Mouse (Mus musculus) liver, embryonic 12.5 days (tissue): Measurements from ENCODE around the gene Klhl29. TPM values are rescaled to one million over a fixed set of nuclear protein-coding genes. Genes with fewer than 3 reads are reported as not detected.
"Not testable (repeated sequence)": the region's sequence is repeated elsewhere in the genome, so short reads cannot be mapped to it uniquely, and the experiment has no call there.

Experiments used
- ATAC-seq: fragments of 200-750 bp; cut with Nextera tagmentation; 2 replicates; pipeline ENCODE4 v1.8.0; 2017; ENCODE audit warnings: moderate number of reproducible peaks, mild to moderate bottlenecking, moderate library complexity
- H3K27ac ChIP-seq: fragments of 300-500 bp; sonication (generic); 2 replicates; pipeline ENCODE4 v1.5.1; 2016; ENCODE audit warnings: mild to moderate bottlenecking
- H3K27me3 ChIP-seq: fragments of 300-500 bp; sonication (generic); replicated peaks from 2 replicates; pipeline ENCODE4 v1.6.1; 2016; ENCODE audit warnings: mild to moderate bottlenecking, moderate library complexity
- H3K36me3 ChIP-seq: fragments of 300-500 bp; sonication (generic); 2 replicates; pipeline ENCODE4 v1.6.1; 2016; ENCODE audit warnings: mild to moderate bottlenecking, moderate library complexity
- H3K4me1 ChIP-seq: fragments of 300-500 bp; sonication (generic); 2 replicates; pipeline ENCODE4 v1.6.1; 2016
- H3K4me2 ChIP-seq: fragments of 300-500 bp; sonication (generic); 2 replicates; pipeline ENCODE4 v1.6.1; 2016; ENCODE audit warnings: mild to moderate bottlenecking, moderate library complexity
- H3K4me3 ChIP-seq: fragments of 300-500 bp; sonication (generic); 2 replicates; pipeline ENCODE4 v1.5.1; 2016; ENCODE audit warnings: mild to moderate bottlenecking, moderate library complexity
- H3K9ac ChIP-seq: fragments of 300-500 bp; sonication (generic); 2 replicates; pipeline ENCODE4 v1.6.1; 2016; ENCODE audit warnings: mild to moderate bottlenecking, moderate library complexity
- H3K9me3 ChIP-seq: fragments of 300-500 bp; sonication (generic); replicated peaks from 2 replicates; pipeline ENCODE4 v1.6.1; 2016; ENCODE audit warnings: mild to moderate bottlenecking, moderate library complexity
- WGBS: fragments of 180-500 bp; shearing (Covaris S2); methylation state at CpG from one replicate; pipeline ENCODE4 v1.1.7; 2016; ENCODE audit not compliant: insufficient replicate concordance; 5-methylcytosine and 5-hydroxymethylcytosine counted together
- polyA plus RNA-seq: library from polyadenylated mRNA; unstranded; fragments of >200 nt; fragmentation: Nextera tagmentation; extraction: Ambion mirVana; gene quantifications from 2 replicates; pipeline ENCODE4 v1.2.1, GENCODE M21; 2016

The Klhl29 gene
- polyA plus RNA-seq, 1 experiment from 2014 or later: 0.31 TPM

GRCm38 (mm10) chr12:5350491-5351285, 24.8 kb downstream of the Klhl29 start:
- no peak for ATAC-seq
- WGBS: 78% methylated on average over 11 of the region's 11 CpGs
- Histone ChIP-seq H3K4me2 (no peak overlapping the region), H3K36me3 (no peaks in the 10 kb centered on the region), H3K9me3 (no peaks in the 10 kb centered on the region), H3K4me3 (no peak overlapping the region), H3K27me3 (no peaks in the 10 kb centered on the region), H3K4me1 (no peaks in the 10 kb centered on the region), H3K9ac (no peak overlapping the region), H3K27ac (no peak overlapping the region)

- H3K9ac ChIP-seq: no peak overlapping the region
- no peaks in the 10 kb centered on the region for H3K27me3 ChIP-seq
- no peaks in the 10 kb centered on the region for H3K36me3 ChIP-seq
- no peak overlapping the region for H3K4me3 ChIP-seq
- H3K9me3 ChIP-seq: no peaks in the 10 kb centered on the region
- H3K27ac ChIP-seq: no peak overlapping the region
- H3K4me1 ChIP-seq: no peaks in the 10 kb centered on the region
- 79% methylated on average over 6 of the region's 6 CpGs for WGBS
- H3K4me2 ChIP-seq: no peak overlapping the region
- no peak for ATAC-seq
Measured at GRCm38 (mm10) chr12:5345088-5345487, 30.4 kb downstream of the Klhl29 start.

GRCm38 (mm10) chr12:5344457-5344856, 31.0 kb downstream of the Klhl29 start:
- H3K4me1 ChIP-seq, H3K36me3 ChIP-seq, H3K27me3 ChIP-seq, ATAC-seq, H3K27ac ChIP-seq, H3K4me2 ChIP-seq, H3K9ac ChIP-seq, H3K4me3 ChIP-seq, H3K9me3 ChIP-seq: not testable (repeated sequence)
- 73% methylated on average over 6 of the region's 7 CpGs for WGBS

DNA sequence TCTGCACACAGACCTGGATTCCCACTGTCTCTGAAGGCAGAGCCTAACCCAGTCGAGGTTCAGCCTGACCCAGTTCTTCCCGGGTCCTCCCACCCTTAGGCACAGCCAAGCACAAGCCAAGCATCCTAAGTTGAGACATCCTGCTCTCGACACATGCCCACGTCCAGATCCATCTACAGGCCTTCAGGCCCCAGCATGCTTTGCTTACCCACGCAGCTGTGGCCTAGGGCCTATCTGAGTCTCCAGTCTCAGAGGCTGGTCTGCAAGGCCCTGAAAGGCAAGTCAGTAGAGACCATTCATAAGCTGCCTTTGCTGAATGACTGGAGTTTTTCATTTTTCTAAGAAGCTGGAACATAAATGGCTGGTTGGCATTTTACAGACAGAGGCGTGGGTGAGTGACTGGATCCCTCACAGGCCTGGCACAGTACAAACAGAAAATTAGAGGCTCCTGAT, 35.3 kb downstream of the Klhl29 start:
- H3K9ac ChIP-seq: no peak overlapping the region
- WGBS: 67% methylated on average over 6 of the region's 6 CpGs
- no peaks in the 10 kb centered on the region for H3K27me3 ChIP-seq
- no peak overlapping the region for H3K4me2 ChIP-seq
- no peak for ATAC-seq
- no peak overlapping the region for H3K27ac ChIP-seq
- no peaks in the 10 kb centered on the region for H3K9me3 ChIP-seq
- no peaks in the 10 kb centered on the region for H3K36me3 ChIP-seq
- H3K4me1 ChIP-seq: no peaks in the 10 kb centered on the region
- no peak overlapping the region for H3K4me3 ChIP-seq

GRCm38 (mm10) chr12:5336927-5337712, 38.4 kb downstream of the Klhl29 start:
- no peak overlapping the region for H3K4me3 ChIP-seq
- no peak overlapping the region for H3K27ac ChIP-seq
- no peak overlapping the region for H3K9ac ChIP-seq
- no peaks in the 10 kb centered on the region for H3K9me3 ChIP-seq
- ATAC-seq: no peak
- no peaks in the 10 kb centered on the region for H3K4me1 ChIP-seq
- no peaks in the 10 kb centered on the region for H3K36me3 ChIP-seq
- H3K27me3 ChIP-seq: no peaks in the 10 kb centered on the region
- 60% methylated on average over 8 of the region's 8 CpGs for WGBS
- no peak overlapping the region for H3K4me2 ChIP-seq

DNA sequence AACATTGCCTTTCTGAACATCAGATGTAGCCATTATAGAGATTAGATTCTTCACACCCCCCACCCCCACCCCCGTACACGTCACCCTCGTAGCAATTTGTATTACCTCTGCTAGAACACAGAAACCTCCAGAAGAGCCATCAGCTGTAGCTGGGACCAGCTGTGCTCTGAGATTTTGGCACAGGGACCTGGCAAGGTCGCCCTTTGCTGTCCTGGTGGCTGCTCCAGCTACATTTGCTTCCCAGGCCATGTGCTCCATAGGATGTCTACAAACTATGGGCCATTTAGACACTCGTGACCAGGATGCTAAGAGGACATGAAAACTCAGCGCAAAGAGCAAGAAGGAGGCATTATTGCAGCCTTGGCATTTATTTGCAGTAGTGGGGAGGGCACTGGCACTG, 39.2 kb downstream of the Klhl29 start:
- 63% methylated on average over 6 of the region's 6 CpGs for WGBS
- H3K4me1 ChIP-seq: no peaks in the 10 kb centered on the region
- no peak for ATAC-seq
- no peak overlapping the region for H3K27ac ChIP-seq
- H3K36me3 ChIP-seq: no peaks in the 10 kb centered on the region
- no peak overlapping the region for H3K4me2 ChIP-seq
- no peaks in the 10 kb centered on the region for H3K9me3 ChIP-seq
- H3K4me3 ChIP-seq: no peak overlapping the region
- no peaks in the 10 kb centered on the region for H3K27me3 ChIP-seq
- no peak overlapping the region for H3K9ac ChIP-seq

- 57% methylated on average over 9 of the region's 9 CpGs for WGBS
Measured at GRCm38 (mm10) chr12:5334956-5335355, 40.5 kb downstream of the Klhl29 start.

DNA sequence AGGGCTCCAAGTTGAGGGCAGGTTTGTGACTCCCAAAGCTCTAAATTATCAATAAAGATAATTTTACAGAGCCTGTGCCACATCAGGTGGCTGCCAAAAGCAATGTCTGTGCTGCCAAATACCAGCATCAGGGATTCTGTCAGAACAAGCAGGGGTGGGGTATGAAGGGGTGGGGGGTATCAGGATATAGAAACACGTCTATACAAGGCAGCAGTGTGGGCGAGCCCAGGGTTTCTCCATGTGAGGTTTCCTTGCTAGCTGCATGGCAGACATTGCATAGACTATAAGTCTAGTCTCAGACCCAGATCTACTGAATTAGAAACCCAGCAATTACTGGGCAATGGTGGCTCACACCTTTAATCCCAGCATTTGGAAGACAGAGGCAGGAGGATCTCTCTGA, 41.3 kb downstream of the Klhl29 start:
- H3K4me2 ChIP-seq: no peak overlapping the region
- no peaks in the 10 kb centered on the region for H3K27me3 ChIP-seq
- no peak overlapping the region for H3K4me3 ChIP-seq
- H3K9me3 ChIP-seq: no peaks in the 10 kb centered on the region
- no peak overlapping the region for H3K9ac ChIP-seq
- H3K36me3 ChIP-seq: no peaks in the 10 kb centered on the region
- H3K27ac ChIP-seq: no peak overlapping the region
- no peaks in the 10 kb centered on the region for H3K4me1 ChIP-seq
- ATAC-seq: no peak
- 56% methylated on average over 2 of the region's 2 CpGs for WGBS

More at GRCm38 (mm10) chr12:5334956-5335355, 40.5 kb downstream of the Klhl29 start:
- H3K27me3 ChIP-seq: no peaks in the 10 kb centered on the region
- no peaks in the 10 kb centered on the region for H3K36me3 ChIP-seq
- no peaks in the 10 kb centered on the region for H3K4me1 ChIP-seq
- no peaks in the 10 kb centered on the region for H3K9me3 ChIP-seq
- no peak overlapping the region for H3K27ac ChIP-seq
- H3K4me3 ChIP-seq: no peak overlapping the region
- ATAC-seq: no peak
- H3K9ac ChIP-seq: no peak overlapping the region
- no peak overlapping the region for H3K4me2 ChIP-seq

DNA sequence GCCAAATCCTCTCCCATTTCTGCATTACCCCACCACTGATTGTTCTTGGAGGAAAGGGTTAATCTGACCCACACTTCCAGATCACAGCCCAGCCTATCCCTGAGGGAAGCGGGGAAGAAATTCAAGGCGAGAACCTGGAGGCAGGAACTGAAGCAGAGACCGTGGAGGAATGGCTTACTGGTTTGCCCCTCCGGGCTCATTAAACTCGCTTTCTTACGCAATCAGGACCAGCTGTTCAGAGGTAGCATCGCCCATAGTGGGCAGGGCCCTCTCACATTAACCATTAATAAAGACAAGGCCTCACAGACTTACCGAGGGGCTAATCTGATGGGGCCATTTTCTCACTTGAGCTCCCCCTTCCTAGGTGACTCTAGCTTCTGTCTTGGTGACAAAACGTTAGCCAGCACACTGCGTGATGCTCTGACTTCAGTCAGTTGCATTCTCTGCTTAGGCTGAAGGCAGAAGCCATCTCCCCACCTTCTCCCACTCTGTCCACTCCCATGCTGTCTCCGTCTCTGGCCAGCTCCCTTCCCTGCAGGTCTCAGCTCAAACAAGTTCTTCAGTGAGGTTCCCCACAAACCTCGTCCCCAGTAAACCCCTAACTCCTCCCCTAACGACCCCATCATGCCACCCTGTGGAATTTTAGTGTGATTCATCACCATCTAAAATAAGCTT, 43.5 kb downstream of the Klhl29 start:
- Histone ChIP-seq H3K27me3 (no peaks in the 10 kb centered on the region), H3K4me1 (no peaks in the 10 kb centered on the region), H3K9ac (no peak overlapping the region), H3K4me2 (no peak overlapping the region), H3K9me3 (no peaks in the 10 kb centered on the region), H3K36me3 (no peaks in the 10 kb centered on the region), H3K4me3 (no peak overlapping the region), H3K27ac (no peak overlapping the region)
- WGBS: 56% methylated on average over 13 of the region's 13 CpGs
- ATAC-seq: no peak

DNA sequence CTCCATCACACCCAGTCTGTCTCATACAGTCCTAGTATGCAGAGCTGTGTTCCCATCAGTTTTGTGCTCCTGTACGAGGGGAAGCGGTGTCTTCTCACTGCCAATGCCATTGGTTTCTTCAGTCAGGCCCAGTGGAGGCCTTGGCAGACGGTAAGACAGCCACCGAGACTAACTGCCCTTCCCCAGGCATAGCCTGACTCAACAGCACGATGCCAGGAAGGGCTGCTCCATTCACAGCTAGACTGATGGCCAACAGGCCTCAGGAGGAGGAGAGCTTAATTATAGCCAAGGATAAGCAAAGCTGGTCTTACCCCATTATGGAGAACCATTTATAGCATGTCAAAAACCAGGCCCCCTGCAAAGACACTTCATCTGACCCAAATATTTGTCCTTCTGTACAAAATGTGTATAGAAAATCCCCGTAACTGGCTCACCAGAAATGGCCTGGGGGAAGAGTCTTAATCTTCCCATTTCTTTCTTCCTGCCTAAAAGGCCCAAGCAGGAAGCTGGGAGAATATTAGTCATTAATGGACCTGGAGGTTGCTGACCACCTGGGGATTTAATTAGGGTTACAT, 44.9 kb downstream of the Klhl29 start:
- Histone ChIP-seq H3K9ac (no peak overlapping the region), H3K4me2 (no peak overlapping the region), H3K4me1 (no peaks in the 10 kb centered on the region), H3K27ac (no peak overlapping the region), H3K4me3 (no peak overlapping the region), H3K9me3 (no peaks in the 10 kb centered on the region), H3K36me3 (no peaks in the 10 kb centered on the region), H3K27me3 (no peaks in the 10 kb centered on the region)
- WGBS: 73% methylated on average over 6 of the region's 6 CpGs
- ATAC-seq: no peak

DNA sequence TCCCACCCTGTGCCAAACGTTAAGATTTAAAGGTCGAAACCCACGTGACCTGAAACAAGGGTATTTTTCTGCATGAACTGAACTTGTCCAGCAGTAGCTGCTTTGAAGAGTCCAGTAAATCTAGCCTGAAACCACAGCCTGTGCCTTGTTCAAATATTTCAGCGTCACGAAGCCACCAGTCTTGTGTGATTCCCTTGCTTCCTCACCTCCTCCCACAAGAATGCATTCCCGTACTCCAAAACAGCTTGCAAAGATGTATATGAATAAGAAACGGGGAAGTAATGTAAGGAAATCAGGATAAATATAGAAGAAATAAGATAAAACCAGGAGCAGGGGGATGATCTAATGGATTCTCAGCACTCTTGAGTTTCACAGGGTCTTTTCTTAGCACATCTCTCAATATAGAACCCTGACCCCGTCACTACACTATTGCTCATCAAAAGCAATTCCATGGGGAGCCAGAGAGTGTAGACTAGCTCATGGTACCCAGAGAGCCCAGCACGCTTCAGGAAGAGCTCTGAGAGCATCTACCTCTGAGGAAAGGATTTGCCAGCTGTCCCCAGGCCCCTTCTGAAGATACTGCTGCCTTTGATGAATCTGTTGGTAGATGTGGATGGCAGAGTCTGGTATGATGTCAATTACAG, 52.9 kb downstream of the Klhl29 start:
- Histone ChIP-seq H3K4me1 (no peaks in the 10 kb centered on the region), H3K9me3 (no peaks in the 10 kb centered on the region), H3K27ac (no peak overlapping the region), H3K4me3 (no peak overlapping the region), H3K9ac (no peak overlapping the region), H3K4me2 (no peak overlapping the region), H3K36me3 (no peaks in the 10 kb centered on the region), H3K27me3 (no peaks in the 10 kb centered on the region)
- 59% methylated on average over 9 of the region's 9 CpGs for WGBS
- no peak for ATAC-seq
